Mouse (Mus musculus): ENCODE data around the gene Hsd3b2. TPM values are rescaled to one million over a fixed set of nuclear protein-coding genes. Genes with fewer than 3 reads are reported as not detected.

Gene Hsd3b2
- polyA plus RNA-seq, 1 experiment: not detected

DNA sequence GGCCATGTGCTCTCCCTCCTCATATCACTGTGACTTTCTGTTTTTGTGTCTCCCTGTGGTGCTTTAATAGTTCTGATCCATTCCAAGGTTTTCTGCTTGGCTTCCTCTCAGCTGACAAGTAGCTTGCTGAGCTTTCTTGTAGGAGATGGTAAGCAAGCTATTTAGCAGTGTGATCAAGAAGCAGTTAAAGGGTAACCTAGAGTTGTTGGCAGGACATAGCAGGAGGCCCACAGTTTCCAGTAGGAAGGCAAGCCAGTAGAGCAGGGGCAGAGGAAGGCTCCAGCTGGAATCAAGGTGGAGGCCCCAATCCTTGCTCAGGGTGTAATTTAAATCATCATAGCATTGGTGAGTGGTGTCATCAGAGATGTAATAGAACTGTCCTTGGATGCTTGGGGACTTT, 43.6 kb downstream of the Hsd3b2 start:
- H3K27ac ChIP-seq (ENCODE audit: insufficient read depth, low read depth, low read length): no peak overlapping the region
- TF ChIP-seq CTCF (IDR thresholded peaks at IDR 0.05; ENCODE audit: insufficient read depth, low read depth, low read length): no peak
- TF ChIP-seq POLR2A (IDR thresholded peaks at IDR 0.05; ENCODE audit: insufficient read depth, low read depth, low read length): no peak
- no peaks in the 10 kb centered on the region for H3K4me1 ChIP-seq (ENCODE audit: control insufficient read depth, insufficient read depth, low read length)
- no peak overlapping the region for H3K4me3 ChIP-seq (ENCODE audit: insufficient read depth, low read depth, low read length)

Other genes with a start within 250 kb of the Hsd3b2 start
- not detected in 2 replicates for gene Hsd3b4, start 214.0 kb downstream of the Hsd3b2 start, polyA plus RNA-seq (2012; ENCODE audit: insufficient read depth, insufficient read length, low replicate concordance, missing spikeins)
- gene Gm10681, start 135.7 kb downstream of the Hsd3b2 start, polyA plus RNA-seq (2012; ENCODE audit: insufficient read depth, insufficient read length, low replicate concordance, missing spikeins): not detected in 2 replicates
- not detected in 2 replicates for gene Hsd3b5, start 94.3 kb downstream of the Hsd3b2 start, polyA plus RNA-seq (2012; ENCODE audit: insufficient read depth, insufficient read length, low replicate concordance, missing spikeins)
- gene Hsd3b3, start 38.6 kb upstream of the Hsd3b2 start, polyA plus RNA-seq (2012; ENCODE audit: insufficient read depth, insufficient read length, low replicate concordance, missing spikeins): not detected in 2 replicates
- gene Hsd3b6, start 89.9 kb upstream of the Hsd3b2 start, polyA plus RNA-seq (2012; ENCODE audit: insufficient read depth, insufficient read length, low replicate concordance, missing spikeins): not detected in 2 replicates
- gene Hsd3b1, start 135.3 kb upstream of the Hsd3b2 start, polyA plus RNA-seq (2012; ENCODE audit: insufficient read depth, insufficient read length, low replicate concordance, missing spikeins): not detected in 2 replicates
- not detected in 2 replicates for gene Hao2, start 168.7 kb upstream of the Hsd3b2 start, polyA plus RNA-seq (2012; ENCODE audit: insufficient read depth, insufficient read length, low replicate concordance, missing spikeins)

All from olfactory bulb, adult 2 months (tissue).